Mouse (Mus musculus) erythroblast, embryonic 14.5 days (primary cell): Measurements from ENCODE around the gene Acvr1. TPM values are rescaled to one million over a fixed set of nuclear protein-coding genes. Genes with fewer than 3 reads are reported as not detected.

ENCODE experiments used
- H3K27me3 ChIP-seq: 2 replicates; pipeline ENCODE4 v1.6.1; 2012; ENCODE audit warnings: inconsistent platforms; ENCODE audit not compliant: control insufficient read depth
- H3K36me3 ChIP-seq: 2 replicates; pipeline ENCODE4 v1.6.1; 2012; ENCODE audit warnings: mild to moderate bottlenecking, inconsistent platforms; ENCODE audit not compliant: control insufficient read depth
- H3K4me1 ChIP-seq: 2 replicates; pipeline ENCODE4 v1.6.1; 2012; ENCODE audit warnings: inconsistent platforms; ENCODE audit not compliant: control insufficient read depth
- H3K4me3 ChIP-seq: replicated peaks from 2 replicates; pipeline ENCODE3; 2012; ENCODE audit warnings: moderate library complexity, mild to moderate bottlenecking, inconsistent platforms
- H3K9me3 ChIP-seq: 2 replicates; pipeline ENCODE4 v1.6.1; 2012; ENCODE audit warnings: low read length, inconsistent platforms, mixed read lengths; ENCODE audit not compliant: control insufficient read depth
- GATA1 ChIP-seq: IDR thresholded peaks from 2 replicates; pipeline ENCODE4 v1.6.1; 2012; ENCODE audit warnings: low read length, inconsistent platforms, mixed read lengths
- TAL1 ChIP-seq: IDR thresholded peaks from 3 replicates; pipeline ENCODE4 v1.6.1; 2012; ENCODE audit warnings: low read length, inconsistent platforms, mixed read lengths
- polyA plus RNA-seq: library from polyadenylated mRNA; stranded (reverse); fragments of >175 nt; gene quantifications from 2 replicates; pipeline ENCODE4 v1.2.3, GENCODE M21; 2012

Acvr1 gene
- polyA plus RNA-seq, 1 experiment: not detected

DNA sequence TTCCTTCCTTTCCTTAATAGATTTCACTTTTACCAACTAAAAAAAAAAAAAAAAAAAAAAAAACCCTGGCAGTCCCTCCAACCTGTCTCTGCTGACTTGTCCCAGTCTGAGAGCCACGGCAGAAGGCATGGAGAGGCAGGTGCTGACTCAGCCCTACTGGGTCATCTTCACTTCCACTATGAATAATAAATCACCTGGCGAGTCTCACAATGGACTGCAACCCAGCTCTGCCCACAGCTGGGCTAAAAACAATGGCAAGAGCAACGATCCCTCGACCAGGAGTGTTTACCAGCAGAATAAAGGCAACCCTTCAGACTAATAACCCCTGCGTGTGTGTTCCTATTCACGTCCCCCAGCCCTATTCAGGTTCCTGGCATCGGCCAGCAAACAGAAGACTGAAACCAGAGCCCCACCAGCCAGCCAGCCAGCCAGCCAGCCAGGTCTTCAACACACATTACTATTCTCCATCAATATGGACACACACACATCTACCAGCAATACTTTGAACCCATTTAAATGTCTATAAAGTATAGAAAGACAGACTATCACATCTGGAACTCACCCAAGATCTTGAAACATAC is 37.0 kb downstream of the Acvr1 start:
- no peak overlapping the region for H3K4me3 ChIP-seq
- no peaks in the 10 kb centered on the region for H3K36me3 ChIP-seq
- TF ChIP-seq TAL1 (no peak), GATA1 (no peak)
- H3K27me3 ChIP-seq: no peaks in the 10 kb centered on the region
- peaks cover 2% of the 10 kb centered on the region; the same call in 1 of the 2 replicates for H3K4me1 ChIP-seq
- no peaks in the 10 kb centered on the region for H3K9me3 ChIP-seq

DNA sequence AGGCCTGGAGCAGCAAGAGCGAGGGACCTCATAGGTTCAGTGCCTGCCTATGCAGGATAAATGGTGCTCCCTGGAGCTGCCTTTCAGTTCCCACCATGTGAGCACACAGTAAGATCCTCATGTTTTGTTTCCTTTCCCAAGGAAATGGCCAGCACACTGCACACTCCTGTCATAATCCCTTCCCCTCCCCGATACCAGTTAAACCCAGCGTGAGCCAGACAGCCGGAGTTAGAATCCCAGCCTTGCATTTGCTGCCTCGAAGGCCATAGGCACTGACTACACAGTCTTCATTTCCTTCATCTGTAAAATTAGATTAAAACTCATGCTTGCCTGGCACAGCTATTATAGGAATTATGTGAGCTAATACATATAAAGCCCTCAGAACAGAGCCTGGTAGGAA is 37.6 kb downstream of the Acvr1 start:
- H3K4me1 ChIP-seq: peaks cover 2% of the 10 kb centered on the region; the same call in 1 of the 2 replicates
- no peaks in the 10 kb centered on the region for H3K27me3 ChIP-seq
- no peak overlapping the region for H3K4me3 ChIP-seq
- TF ChIP-seq TAL1 (no peak), GATA1 (no peak)
- H3K9me3 ChIP-seq: no peaks in the 10 kb centered on the region
- no peaks in the 10 kb centered on the region for H3K36me3 ChIP-seq

DNA sequence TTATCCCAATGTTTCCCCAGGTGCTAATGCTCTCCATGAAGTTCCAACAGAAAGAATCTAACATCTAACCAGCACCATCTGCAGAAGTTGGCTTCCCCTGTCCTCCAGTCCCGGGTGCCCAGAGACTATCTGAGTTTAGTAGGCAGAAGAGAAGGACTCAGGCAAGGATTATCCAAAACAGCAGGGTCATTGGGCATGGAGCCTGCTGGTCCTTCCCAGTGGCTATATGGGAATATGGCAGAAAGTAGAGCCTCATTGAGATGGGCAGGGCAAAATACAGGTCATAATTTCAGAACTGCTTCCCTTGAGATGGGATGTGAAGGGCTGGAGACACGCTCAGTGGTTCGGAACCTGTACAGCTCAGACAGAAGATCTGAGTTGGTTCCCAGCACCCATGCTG is 39.2 kb downstream of the Acvr1 start:
- TF ChIP-seq GATA1 (no peak), TAL1 (no peak)
- Histone ChIP-seq H3K4me1 (peaks cover 2% of the 10 kb centered on the region; the same call in 1 of the 2 replicates), H3K4me3 (no peak overlapping the region), H3K27me3 (no peaks in the 10 kb centered on the region), H3K36me3 (no peaks in the 10 kb centered on the region), H3K9me3 (no peaks in the 10 kb centered on the region)

DNA sequence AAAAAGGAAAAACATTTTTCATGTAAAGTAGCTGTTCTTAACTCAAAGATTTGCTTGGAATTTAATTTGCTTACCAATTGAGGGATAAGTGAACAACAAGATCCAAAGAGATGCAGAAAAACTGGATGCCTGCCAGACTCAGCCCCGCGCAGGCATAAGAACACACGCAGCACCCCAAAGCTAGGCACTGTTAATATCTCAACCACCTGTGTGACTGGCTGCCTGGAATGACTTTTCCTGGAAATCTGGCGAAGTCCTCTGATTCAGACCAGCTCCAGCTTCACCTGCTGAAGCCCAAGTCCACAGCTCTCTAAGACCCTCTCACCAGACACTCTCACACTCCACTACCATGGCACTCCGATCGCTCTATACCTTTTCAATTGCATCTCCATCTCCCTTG is 42.6 kb downstream of the Acvr1 start:
- TF ChIP-seq GATA1 (no peak), TAL1 (no peak)
- H3K27me3 ChIP-seq: no peaks in the 10 kb centered on the region

DNA sequence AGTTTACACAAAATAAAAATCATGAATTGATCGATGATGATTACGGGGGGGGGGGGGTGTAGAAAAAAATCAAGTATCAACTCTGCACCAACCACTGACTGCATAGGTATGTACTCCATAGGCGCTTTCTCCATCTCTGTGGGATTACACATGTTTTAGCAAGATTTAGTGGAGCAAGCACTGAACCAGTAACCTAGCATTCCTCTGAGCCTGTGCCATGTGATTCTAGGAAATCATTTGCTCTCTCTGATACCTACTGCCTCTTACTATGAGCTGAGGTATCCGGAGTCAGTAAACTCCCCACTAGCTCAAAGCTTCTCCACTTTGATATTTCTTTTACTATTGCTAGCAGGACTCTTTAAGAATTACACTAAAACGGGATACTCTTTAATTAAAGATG is 43.1 kb downstream of the Acvr1 start:
- TF ChIP-seq GATA1 (no peak), TAL1 (no peak)
- Histone ChIP-seq H3K4me3 (no peak overlapping the region), H3K27me3 (no peaks in the 10 kb centered on the region), H3K4me1 (no peaks in the 10 kb centered on the region), H3K9me3 (no peaks in the 10 kb centered on the region), H3K36me3 (no peaks in the 10 kb centered on the region)

More for the DNA sequence above, 42.6 kb downstream of the Acvr1 start:
- H3K36me3 ChIP-seq: no peaks in the 10 kb centered on the region
- H3K4me3 ChIP-seq: no peak overlapping the region
- H3K9me3 ChIP-seq: no peaks in the 10 kb centered on the region
- H3K4me1 ChIP-seq: no peaks in the 10 kb centered on the region

DNA sequence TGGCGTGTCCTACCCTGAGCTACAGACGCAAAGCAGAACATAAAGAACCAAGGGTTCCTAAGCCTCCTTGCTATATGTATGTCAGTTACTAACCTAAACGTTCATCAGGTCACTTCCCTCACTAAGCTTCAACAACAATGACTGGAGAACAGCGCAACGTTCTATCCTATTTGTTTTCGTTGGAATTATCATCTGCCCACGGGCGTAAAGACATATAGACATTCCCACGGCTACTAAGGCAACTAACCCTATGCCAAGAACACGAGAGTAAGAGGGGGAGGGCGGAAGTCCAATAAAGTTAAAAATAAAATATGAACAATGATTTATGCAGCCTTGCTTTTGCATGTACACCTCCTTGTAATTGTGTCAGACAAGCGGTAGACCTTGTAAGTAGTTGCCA is 43.9 kb downstream of the Acvr1 start:
- Histone ChIP-seq H3K27me3 (no peaks in the 10 kb centered on the region), H3K4me3 (no peak overlapping the region), H3K4me1 (no peaks in the 10 kb centered on the region), H3K36me3 (no peaks in the 10 kb centered on the region), H3K9me3 (no peaks in the 10 kb centered on the region)
- TF ChIP-seq TAL1 (no peak), GATA1 (no peak)

DNA sequence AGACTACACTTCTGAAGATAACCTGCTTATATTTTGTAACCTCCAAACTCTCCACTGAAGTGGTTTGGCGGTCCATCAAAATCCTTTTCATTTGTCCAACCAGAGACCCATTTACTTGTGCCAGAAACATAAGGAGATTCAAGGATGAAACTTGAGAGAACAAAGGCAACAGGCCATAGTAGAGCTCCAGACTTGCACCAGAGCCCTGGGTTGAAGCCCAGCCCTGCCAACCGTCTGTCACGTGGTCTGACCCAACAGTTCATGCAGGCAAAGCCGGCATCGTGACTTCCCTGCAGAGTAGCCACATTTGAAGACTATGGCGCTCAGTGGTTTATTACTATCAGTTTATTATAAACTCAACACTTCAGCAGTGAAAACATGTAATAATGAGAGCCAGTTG is 45.3 kb downstream of the Acvr1 start:
- Histone ChIP-seq H3K4me1 (no peaks in the 10 kb centered on the region), H3K36me3 (no peaks in the 10 kb centered on the region), H3K9me3 (no peaks in the 10 kb centered on the region), H3K4me3 (no peak overlapping the region), H3K27me3 (no peaks in the 10 kb centered on the region)
- no peak for TF ChIP-seq TAL1
- TF ChIP-seq GATA1: no peak

DNA sequence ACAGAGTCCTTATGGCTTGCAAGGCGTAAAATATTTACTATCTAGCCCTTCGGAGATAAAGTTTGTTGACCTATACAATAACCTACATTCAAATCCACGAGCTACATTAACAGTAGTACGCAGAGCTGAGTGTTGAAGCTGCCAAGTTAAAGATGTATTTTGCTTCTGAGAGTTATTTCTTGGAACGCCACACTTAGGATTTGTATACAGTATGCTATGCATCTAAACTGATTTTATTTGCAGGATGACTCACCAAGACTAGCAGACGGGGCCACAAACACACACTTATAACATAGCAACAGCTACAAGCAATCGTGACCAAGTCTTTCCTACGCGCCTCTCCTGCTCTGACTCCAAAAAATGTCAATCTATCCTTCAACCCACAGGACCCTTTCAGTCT is 46.2 kb downstream of the Acvr1 start:
- Histone ChIP-seq H3K36me3 (no peaks in the 10 kb centered on the region), H3K9me3 (no peaks in the 10 kb centered on the region), H3K27me3 (no peaks in the 10 kb centered on the region), H3K4me1 (no peaks in the 10 kb centered on the region), H3K4me3 (no peak overlapping the region)
- TF ChIP-seq TAL1: no peak
- no peak for TF ChIP-seq GATA1

DNA sequence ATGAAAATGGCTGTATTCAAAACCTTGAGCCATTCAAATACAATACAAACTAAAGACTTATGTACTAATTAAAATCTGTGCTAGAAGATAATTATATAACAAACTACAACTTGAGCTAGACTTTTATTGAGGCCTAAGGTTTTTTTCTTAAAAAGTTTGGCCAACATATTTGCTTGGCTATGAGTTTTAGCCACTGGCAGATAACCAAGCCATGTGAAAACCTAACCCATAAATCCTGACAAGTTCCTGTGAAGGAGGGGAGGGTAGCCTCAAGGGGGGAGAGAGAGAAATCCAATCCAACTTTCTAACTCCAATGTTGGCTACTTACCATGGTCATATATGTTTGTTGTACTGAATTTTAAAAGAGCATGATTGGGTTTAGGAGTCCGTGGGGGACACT is 48.4 kb downstream of the Acvr1 start:
- Histone ChIP-seq H3K9me3 (no peaks in the 10 kb centered on the region), H3K4me3 (no peak overlapping the region), H3K27me3 (no peaks in the 10 kb centered on the region), H3K4me1 (no peaks in the 10 kb centered on the region), H3K36me3 (no peaks in the 10 kb centered on the region; the same call in 1 of the 2 replicates)
- TF ChIP-seq TAL1 (no peak), GATA1 (no peak)

DNA sequence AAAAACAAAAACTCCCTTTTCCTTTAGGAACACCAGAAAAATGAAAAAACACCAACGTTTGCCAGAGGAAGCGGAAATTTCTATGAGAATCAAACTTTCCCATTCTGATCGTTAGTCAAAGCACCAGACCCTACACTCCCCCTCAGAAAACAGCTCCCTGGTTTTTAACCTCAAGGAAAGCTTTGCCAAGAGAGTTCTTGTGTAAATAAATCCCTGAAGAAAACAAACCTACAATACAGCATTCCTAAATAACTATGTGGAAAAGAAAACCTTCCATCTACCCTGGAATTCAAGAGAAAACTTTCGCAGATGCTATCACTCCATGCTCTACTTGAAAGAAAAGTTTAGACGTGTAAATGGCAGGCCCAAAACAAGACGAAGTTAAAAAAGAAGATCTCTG is 50.0 kb downstream of the Acvr1 start:
- Histone ChIP-seq H3K9me3 (no peaks in the 10 kb centered on the region), H3K4me1 (no peaks in the 10 kb centered on the region), H3K27me3 (no peaks in the 10 kb centered on the region), H3K4me3 (no peak overlapping the region), H3K36me3 (no peaks in the 10 kb centered on the region; the same call in 1 of the 2 replicates)
- TF ChIP-seq TAL1 (no peak), GATA1 (no peak)

DNA sequence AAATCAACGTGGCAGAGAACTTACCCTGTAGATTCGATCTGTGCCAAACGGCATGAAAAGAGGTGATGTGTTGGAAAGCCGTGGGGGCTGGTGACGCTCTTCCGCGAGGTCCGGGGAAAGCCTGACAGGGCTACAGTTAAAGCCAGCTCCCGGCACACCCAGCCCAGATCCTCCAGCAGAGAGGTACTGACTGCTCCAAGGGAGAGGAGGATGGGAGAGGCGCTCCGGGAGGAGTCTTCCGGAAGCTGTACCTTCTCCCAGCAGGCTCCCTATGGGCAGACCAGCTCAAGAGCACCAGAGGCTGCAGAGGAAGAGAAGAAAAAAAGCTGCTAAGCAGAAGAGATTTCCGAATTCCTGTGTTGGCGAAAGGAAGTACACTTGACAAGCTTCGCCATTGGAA is 51.0 kb downstream of the Acvr1 start:
- H3K4me3 ChIP-seq: no peak overlapping the region
- TF ChIP-seq GATA1: no peak
- no peak for TF ChIP-seq TAL1

More for the DNA sequence above, 51.0 kb downstream of the Acvr1 start:
- no peaks in the 10 kb centered on the region; the same call in 1 of the 2 replicates for H3K36me3 ChIP-seq
- no peaks in the 10 kb centered on the region for H3K9me3 ChIP-seq
- no peaks in the 10 kb centered on the region for H3K27me3 ChIP-seq
- no peaks in the 10 kb centered on the region for H3K4me1 ChIP-seq
